Mouse (Mus musculus) left cerebral cortex, postnatal 25 days (tissue): ENCODE data around the gene Lamtor5. TPM values are rescaled to one million over a fixed set of nuclear protein-coding genes. Genes with fewer than 3 reads are reported as not detected.

Source experiments
- DNase-seq, 2 experiments: peaks; one replicate each; pipeline ENCODE4 v3.0.0; 2022; ENCODE audit warnings: low spot score in 2 of 2, mixed read lengths in 1 of 2
- intact Hi-C: fragments of 180-260 bp; cut with DNase I; formaldehyde crosslinking; loops from one replicate; pipeline ENCODE4 v1.15.1; 2025
- total RNA-seq, 2 experiments: library from RNA; stranded (reverse); gene quantifications; 2 replicates each; pipeline ENCODE4 v1.2.3; 2021

Gene Lamtor5
- 10 to 100 TPM; 66.9 to 73.0 TPM for total RNA-seq

DNA sequence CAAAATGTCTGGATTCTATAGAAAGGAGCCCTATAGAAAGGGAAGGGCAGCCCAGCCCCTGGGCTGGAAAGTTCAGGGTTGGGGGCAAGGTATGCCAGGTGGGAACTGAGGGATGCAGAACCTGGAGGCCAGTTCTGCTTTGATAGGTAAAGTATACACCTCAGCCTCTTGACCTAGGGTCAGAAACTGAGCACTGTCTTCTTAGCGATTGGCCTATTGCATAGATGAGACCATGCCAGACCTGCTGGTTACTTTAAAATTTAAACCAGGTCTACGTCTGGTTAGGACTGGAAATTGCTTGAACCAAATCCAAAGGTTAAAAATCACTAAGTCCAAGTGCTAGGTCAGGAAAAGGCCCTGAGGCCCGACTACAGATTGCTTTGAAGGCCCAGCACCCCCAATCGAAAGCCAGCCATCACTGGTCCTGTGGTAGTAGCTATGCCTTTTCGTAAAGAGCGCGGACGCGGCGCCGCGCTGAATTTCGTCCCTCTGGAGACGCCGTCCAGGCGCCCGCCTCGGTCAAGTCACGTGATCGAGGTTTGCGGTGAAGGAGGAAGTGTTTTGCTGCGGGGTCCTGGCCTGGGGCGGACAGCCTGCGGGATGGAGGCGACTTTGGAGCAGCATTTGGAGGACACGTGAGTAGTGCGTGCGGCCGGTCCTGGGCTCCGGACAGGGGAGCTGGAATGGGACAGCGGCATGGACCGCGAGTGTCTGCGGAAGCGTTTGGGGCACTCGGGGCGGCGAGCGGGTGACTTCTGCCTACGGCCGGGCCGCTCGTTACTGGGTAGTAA is at the start of gene Lamtor5:
Lamtor5 (plus strand) TSS at position 380 of the 791 bp plus-strand sequence.
- intact Hi-C loops: loop anchor here (2.0 to 10.0 kb wide), 3 partner anchors 54 to 374 kb away; partner anchors contain the start of gene Rbm15
- DNase-seq: peak; percentile 93 to 95

DNA sequence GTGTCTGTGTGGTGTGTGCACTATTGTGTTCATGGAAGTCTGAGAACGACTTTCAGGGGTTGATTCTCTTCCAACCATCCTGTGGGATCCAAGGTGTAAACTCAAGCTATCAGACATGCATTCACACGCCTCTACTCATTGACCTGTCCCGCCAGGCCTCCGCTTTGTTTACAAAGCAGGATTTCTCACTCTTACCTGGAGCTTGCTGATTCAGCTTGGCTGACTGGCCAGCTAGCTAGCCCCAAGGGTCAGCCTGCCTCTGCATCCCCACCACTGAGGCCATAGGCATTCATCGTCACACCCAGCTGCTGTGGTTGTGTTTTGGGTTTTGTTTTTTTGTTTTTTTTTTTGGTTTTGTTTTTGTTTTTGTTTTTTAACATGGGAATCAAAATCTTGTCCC is 49.4 kb upstream of the Lamtor5 start:
- DNase-seq: no peak
- intact Hi-C loops: no loop called here

DNA sequence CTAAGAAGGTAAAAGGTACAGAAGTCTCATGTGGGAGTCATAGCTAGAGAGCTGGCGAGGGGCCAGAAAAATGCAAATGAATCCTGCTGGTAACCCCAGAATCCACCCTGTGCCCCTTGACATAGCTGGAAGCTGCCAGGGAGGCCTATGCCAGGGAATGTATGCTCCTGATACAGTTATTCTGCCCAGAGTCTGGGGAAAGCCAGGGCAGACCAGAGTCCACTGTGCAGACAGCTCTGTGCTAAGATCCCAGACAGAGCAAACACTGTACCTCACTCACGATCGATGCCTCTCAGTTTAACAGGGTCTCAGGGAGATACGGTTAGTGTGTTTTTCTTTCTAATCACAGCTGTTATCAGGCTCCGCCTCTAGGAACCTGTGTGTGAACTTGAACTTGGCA is 48.8 kb upstream of the Lamtor5 start:
- intact Hi-C loops: loop anchor here (5.0 to 10.0 kb wide), 2 partner anchors 127 to 385 kb away; no protein-coding TSS in a partner anchor

DNA sequence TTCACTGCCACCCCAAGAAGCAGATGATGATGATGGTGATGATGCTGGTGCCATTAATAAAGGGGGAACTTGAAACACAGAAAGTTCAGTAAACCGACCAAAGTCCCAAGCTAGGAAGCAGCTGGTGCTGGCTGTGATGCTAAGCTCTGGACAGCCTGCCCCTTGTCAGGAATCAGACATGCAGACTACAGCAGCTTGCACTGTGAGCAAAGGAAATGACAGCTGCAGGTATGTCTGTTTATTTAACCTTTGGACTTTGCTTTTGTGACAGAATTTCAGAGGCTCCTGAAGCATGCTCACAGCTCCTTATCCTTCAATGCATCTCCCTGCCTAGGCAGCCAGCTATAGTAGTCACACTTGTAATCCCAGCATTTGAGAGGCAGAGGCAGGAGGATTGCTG is 48.1 kb upstream of the Lamtor5 start, which contains the start of gene A630076J17Rik:
A630076J17Rik (plus strand) TSS at position 88 of the 400 bp plus-strand sequence.
- intact Hi-C loops: loop anchor here (5.0 to 10.0 kb wide), 2 partner anchors 127 to 384 kb away; no protein-coding TSS in a partner anchor
- no peak for DNase-seq

More for the DNA sequence above, 48.8 kb upstream of the Lamtor5 start:
- DNase-seq: no peak

DNA sequence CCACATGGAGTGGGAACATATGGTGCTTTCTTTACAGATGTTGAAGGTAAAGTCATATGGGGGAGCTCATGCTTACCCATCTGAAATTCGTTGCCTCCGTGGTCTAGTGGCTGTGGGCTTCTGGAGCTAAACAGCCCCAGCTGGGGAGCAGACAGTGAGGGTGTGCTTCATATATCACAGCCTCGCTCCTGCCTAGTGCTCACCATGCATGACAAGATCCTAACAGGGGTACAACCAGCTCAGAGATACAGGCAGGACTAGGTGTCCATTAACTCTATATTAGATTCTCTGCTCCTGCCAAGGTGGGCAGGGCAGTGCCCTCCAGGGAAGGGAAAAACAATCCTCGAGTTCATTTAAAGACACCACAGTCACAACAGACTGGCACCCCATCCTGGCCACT is 47.5 kb upstream of the Lamtor5 start:
- no peak for DNase-seq
- intact Hi-C loops: loop anchor here (5.0 to 10.0 kb wide), 2 partner anchors 126 to 384 kb away; no protein-coding TSS in a partner anchor

DNA sequence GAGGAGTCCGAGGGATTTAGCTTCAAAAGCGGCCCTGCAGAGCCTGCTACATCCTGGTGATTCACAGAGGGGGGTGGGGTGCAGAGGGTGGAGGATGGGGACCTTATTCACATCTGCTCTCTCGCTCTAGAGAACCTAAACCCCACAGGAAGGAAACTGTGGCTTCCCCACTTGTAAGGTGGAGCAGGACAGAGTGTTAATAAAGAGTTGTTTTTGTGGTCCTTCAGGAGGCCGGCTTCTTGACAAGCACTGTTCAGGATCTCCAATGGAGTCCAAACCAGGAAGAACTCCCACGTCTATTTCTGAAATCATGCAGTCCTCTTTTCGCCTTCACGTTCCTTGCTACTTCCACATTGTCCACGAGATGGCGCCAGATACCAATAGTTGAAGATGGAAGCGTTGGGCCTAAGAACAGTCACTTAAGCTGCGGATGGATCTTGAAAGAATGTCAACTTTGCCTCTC is 45.3 kb upstream of the Lamtor5 start:
- DNase-seq: peak; percentile 87 to 93
- intact Hi-C loops: loop anchor here (1.0 to 10.0 kb wide), 5 partner anchors 27 to 381 kb away; no protein-coding TSS in a partner anchor

DNA sequence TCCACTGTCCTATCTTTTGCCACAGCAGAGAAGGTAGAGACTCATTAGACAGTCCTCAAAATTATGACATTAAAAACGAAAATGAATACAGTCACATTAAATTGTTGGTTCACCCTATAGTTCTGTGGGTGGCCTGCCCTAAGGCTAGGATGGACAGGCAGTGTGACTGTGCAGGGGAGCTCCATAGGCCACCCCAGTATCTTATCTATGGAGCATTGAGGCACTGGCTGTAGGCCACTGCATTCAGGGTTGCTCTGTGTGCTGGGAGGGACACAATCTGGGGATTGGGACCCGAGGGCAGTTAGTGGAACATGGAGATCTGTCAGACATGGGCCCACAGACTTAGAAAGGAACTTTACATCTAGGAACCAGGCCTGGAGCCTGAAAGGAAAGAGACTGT is 44.7 kb upstream of the Lamtor5 start:
- intact Hi-C loops: loop anchor here (1.0 to 10.0 kb wide), 5 partner anchors 28 to 381 kb away; no protein-coding TSS in a partner anchor
- DNase-seq: no peak

DNA sequence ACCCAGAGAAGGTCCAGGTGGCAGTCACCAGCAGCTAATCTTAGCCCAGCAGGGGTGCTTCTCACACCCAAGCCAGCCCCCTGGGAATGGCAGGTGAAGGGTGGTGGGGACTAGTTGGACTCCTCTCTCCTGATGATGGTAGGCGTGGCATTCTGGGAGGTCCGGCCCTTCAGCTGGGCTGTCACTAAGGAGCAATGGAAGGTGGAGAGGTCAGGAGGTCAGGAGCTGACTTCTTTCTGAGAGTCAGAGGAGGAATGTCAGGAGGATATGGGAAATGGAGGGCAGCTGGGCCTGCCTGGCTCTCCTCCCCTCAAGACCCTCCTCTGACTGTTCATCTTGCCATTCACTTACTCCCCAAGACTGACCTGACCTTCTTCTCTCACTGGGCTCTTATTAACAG is 40.6 kb upstream of the Lamtor5 start:
- DNase-seq: no peak
- intact Hi-C loops: loop anchor here (10.0 kb wide), 1 partner anchor 377 kb away; no protein-coding TSS in a partner anchor

DNA sequence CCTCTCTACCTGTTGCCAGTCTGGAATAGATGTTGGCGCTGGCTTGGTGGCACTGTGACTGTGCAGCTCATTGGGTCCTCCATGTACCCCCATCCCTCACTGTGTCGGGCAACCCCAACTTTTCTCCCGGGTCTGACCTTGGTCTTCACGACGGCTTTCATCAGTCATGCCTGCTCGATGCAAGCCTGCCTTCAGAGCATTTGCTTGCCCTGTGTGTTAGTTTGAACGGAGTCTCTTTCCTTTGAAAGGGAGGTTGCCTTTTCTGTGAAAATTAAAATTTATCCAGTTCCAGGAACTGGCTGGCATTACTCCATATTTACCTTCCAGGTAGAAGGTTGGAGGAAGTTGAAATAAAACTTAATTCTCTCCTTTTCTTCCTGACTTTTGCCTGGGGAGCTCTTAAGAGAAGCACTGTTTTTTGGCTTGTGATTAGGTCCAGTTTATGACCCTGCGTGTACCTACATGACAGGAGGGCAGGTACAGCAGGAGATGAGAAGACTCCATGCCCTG is 40.1 kb upstream of the Lamtor5 start:
- intact Hi-C loops: loop anchor here (10.0 kb wide), 1 partner anchor 376 kb away; no protein-coding TSS in a partner anchor
- DNase-seq: no peak

DNA sequence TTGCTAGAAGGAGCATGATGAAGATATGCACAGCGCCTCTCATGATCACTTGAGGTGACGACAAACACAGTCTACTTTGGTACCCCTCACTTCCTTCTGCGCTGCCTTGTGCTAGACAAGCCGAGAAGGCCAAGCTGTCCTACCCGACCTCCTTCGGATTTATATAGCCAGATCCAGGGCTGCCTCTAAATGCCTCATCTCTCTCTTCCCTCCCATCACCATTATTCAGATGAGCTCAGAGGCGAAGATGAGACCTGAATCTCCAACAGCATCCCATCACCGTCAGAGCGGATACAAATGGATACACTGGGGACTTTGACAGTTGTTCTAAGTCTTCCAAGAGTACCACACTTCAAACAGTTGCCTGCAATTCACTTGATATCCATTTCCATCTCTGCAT is 39.1 kb upstream of the Lamtor5 start, which contains the start of gene Prok1:
Prok1 (minus strand) TSS at position 101 of the 400 bp plus-strand sequence.
- intact Hi-C loops: loop anchor here (10.0 kb wide), 1 partner anchor 375 kb away; no protein-coding TSS in a partner anchor
- DNase-seq: no peak

DNA sequence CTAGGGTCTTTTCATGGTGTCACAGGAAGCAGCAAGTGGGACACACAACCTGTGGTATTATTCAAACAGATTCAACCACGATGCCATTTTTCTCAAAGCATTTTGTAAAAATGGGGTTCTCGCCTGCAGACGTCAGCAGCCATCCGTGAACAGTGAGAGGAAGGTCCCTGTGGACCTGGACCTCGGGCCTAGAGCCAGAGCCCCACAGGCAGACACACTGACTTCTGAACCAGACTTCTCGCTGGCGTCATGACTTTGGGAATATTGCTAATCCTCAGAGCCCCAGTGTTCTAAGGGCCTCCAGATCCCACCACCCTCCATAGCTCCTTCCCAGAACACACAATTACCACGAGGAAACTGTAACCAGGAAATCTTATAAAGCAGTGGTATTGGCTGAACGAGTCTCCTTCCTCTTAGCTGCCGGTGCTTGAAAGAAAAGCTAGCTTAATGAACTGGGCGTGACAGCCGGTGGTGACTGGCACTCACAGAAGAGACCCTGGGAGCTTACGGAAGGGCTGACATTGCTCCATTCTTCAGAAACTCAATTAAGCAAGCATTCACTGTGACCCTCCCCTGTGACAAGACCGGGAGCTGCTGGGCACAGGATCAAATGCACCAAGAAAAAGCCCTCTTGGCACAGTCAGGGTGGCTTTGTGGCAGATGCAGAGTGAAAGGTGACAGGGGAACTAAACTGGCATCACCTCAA is 37.1 kb upstream of the Lamtor5 start:
- DNase-seq: no peak
- intact Hi-C loops: no loop called here

DNA sequence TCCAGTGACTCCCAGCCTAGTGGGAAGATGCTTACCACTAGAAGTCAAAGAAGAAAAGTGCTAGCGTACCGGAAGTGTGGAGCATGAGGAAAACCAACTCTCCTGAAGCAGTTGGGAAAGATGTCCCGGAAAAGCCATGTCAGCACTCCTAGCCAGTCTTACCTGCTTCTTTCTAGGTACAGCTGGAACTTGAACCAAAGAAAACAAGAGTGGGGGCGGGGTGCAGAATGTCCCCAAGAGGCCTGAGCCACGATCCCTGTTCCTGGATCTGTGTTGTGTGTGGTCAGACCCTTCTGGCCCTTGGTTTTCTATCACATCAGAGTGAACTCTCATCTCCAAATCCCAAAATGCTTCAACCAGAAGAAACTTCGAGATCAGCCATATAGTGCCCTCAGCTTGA is 31.8 kb upstream of the Lamtor5 start:
- DNase-seq: no peak
- intact Hi-C loops: no loop called here

DNA sequence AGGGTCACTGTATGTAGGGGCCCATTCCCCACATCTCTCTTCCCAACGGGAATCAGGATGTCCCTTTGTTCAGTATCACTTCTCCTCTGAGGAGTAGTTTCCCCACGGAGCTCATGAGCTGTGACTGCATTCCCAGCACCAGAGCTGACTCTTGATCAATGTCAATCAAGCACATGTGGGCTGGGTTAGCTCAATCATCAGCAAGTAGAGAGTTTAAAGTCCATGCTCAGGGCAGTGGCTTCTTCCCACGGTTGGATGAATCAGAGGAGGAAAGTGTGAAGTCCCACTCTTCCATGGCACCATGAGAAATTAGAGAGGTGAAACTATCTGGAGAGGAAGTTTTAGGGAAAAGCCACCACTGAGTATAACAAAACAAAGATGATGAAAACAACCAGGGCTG is 29.6 kb upstream of the Lamtor5 start:
- no peak for DNase-seq
- intact Hi-C loops: no loop called here

DNA sequence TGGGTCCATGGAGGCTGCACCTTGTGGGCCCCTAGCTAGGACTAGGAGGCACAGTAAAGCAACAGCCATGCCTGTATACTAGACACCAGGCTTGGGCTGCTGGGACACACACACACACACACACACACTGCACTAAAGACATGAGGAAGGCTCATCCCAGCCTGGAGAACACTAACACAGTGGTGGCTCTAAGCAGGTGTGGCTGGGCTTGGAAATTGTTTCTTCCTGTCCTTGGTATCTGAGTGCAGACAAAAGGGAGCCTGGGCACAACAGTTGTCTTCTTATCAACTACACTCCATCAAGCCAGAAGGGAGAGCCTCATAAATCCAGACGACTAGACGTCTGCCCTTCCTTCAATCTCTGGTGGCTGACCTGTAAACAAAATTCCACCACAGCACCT is 28.3 kb upstream of the Lamtor5 start:
- no peak for DNase-seq
- intact Hi-C loops: no loop called here

DNA sequence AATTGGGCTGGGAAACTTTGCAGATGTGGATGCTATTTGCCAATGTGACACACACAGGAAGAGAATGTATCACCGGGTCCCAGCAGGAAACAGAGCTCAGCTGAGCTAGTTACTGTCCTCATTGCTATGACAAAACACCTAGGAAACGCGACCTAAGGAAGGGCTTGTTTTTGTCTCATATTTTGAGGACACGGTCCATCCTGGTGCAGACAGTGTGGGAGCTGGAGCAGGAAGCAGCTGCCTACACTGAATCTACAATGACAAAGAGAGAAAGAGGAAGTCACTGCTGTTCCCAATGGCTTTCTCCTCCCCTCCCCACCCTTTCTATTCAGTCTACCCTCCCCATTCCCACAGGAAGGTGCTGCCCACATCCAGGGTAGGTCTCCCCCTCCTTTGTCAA is 26.6 kb upstream of the Lamtor5 start:
- DNase-seq: no peak
- intact Hi-C loops: no loop called here

DNA sequence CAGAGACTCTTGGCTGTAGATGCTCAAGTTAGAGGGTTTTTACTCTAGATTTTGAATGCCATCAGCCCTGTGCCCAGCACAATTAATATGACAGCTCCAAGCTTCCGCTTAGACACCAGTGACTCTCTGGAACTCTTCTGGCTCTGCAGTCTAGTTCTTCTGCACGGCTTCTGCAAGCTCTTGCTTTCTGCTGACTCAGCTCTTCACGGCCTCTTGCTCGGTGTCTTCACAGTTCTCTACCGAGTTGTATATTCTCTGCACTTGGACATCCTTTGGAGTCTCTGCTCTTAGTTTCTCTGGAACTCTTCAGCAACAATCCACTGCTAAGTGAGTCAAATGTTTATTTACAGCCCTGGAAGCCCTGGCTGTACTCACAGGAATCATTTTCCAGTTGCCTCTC is 24.7 kb upstream of the Lamtor5 start:
- intact Hi-C loops: no loop called here
- DNase-seq: peak in 1 of 2 experiments; percentile 26

DNA sequence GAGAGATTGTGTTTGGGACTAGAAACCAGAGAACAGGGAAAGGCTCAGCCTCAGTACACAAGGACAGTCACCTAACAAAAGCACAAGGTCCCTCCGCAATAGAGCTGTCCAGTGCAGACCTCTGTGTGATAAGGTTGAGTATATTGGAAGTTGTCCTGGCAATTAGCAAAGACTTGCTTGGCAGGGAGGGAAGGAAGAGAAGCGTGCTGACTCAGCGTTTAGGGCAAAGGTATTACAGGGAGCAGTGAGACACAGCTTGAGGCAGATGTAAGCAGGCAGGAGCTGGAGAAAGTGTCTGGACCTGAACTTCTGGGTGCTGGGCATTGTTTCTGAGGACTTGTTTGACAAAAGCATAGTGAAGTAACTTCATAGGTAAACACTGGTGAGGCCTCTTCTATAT is 22.7 kb upstream of the Lamtor5 start:
- intact Hi-C loops: no loop called here

DNA sequence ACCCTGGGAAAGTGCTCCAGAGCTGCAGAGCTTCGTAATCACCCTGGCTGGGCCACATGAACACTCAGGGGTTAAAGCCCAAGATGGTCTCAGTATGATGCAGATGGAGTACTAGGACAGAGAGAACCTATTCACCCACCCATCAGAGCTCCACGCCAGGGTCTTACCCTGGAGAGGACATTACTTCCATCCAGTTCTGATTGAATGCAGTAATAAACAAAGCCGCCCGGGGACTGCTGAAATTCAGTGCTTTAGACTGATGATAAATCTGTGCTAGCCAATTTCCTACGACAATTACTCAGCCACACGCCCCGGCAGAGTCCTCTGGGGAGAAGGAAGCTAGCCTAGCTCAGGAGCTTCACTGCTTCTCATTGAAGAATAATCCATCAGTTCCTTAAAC is 21.9 kb upstream of the Lamtor5 start:
- intact Hi-C loops: no loop called here
- DNase-seq: no peak

More for the DNA sequence above, 22.7 kb upstream of the Lamtor5 start:
- DNase-seq: no peak

DNA sequence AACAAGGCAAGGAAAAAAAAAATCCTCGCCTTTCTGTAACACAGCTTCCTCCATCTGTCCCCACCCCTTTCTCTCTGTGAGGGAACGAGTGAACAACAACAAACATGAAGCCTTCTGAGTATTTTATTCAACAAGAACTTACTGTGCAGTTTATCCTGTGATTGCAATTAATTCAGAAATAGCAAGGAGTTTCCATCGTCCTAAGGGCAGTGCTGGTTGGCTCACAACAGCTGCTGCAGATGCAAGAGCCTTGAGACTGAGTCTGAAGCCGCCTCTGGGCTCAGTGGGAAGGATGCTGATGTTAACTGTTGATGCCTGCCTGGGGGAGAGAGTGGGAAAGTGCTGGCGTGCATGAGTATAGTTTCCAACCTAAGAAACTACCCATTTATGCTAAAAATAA is 20.7 kb upstream of the Lamtor5 start:
- DNase-seq: peak; percentile 22 to 49

More for the DNA sequence above, 20.7 kb upstream of the Lamtor5 start:
- intact Hi-C loops: no loop called here
